Mouse (Mus musculus): ENCODE measurements around the gene Cdc14a. TPM values are rescaled to one million over a fixed set of nuclear protein-coding genes. Genes with fewer than 3 reads are reported as not detected.

Gene Cdc14a
- total RNA-seq, 2 experiments from 2014 or later: 5.2 to 7.6 TPM

GRCm38 (mm10) chr3:116414451-116414860 lies 9.4 kb downstream of the Cdc14a start:
- DNase-seq (ENCODE audit: low spot score in 2 of 2): no peak

- no peak for DNase-seq (ENCODE audit: low spot score in 2 of 2)
These were observed 10.7 kb downstream of the Cdc14a start for GRCm38 (mm10) chr3:116412954-116413724.

- no peak for DNase-seq (ENCODE audit: low spot score in 2 of 2)
These were observed 13.8 kb downstream of the Cdc14a start for GRCm38 (mm10) chr3:116410051-116410450.

GRCm38 (mm10) chr3:116409486-116409885 lies 14.3 kb downstream of the Cdc14a start:
- no peak for DNase-seq (ENCODE audit: low spot score in 2 of 2)

GRCm38 (mm10) chr3:116408856-116409255 lies 15.0 kb downstream of the Cdc14a start:
- no peak for DNase-seq (ENCODE audit: low spot score in 2 of 2)

GRCm38 (mm10) chr3:116405516-116405915 lies 18.3 kb downstream of the Cdc14a start:
- DNase-seq (ENCODE audit: low spot score in 2 of 2): no peak

GRCm38 (mm10) chr3:116401436-116401835 lies 22.4 kb downstream of the Cdc14a start:
- no peak for DNase-seq (ENCODE audit: low spot score in 2 of 2)

- peak in 1 of 2 experiments; percentile 36 for DNase-seq (ENCODE audit: low spot score in 2 of 2)
These were observed 24.3 kb downstream of the Cdc14a start for GRCm38 (mm10) chr3:116399349-116400090.

GRCm38 (mm10) chr3:116398543-116398942 lies 25.3 kb downstream of the Cdc14a start:
- DNase-seq (ENCODE audit: low spot score in 2 of 2): no peak

GRCm38 (mm10) chr3:116397976-116398375 lies 25.9 kb downstream of the Cdc14a start:
- DNase-seq (ENCODE audit: low spot score in 2 of 2): no peak

- no peak for DNase-seq (ENCODE audit: low spot score in 2 of 2)
These were observed 26.5 kb downstream of the Cdc14a start for GRCm38 (mm10) chr3:116397341-116397740.

- no peak for DNase-seq (ENCODE audit: low spot score in 2 of 2)
These were observed 27.3 kb downstream of the Cdc14a start for GRCm38 (mm10) chr3:116396571-116396970.

- no peak for DNase-seq (ENCODE audit: low spot score in 2 of 2)
These were observed 28.9 kb downstream of the Cdc14a start for GRCm38 (mm10) chr3:116394885-116395390.

GRCm38 (mm10) chr3:116391399-116391798 lies 32.4 kb downstream of the Cdc14a start:
- DNase-seq (ENCODE audit: low spot score in 2 of 2): no peak

- DNase-seq (ENCODE audit: low spot score in 2 of 2): no peak
These were observed 34.0 kb downstream of the Cdc14a start for GRCm38 (mm10) chr3:116389500-116390470.

- no peak for DNase-seq (ENCODE audit: low spot score in 2 of 2)
These were observed 35.0 kb downstream of the Cdc14a start for GRCm38 (mm10) chr3:116388808-116389207.

- no peak for DNase-seq (ENCODE audit: low spot score in 2 of 2)
These were observed 36.9 kb downstream of the Cdc14a start for GRCm38 (mm10) chr3:116386886-116387285.

- no peak for DNase-seq (ENCODE audit: low spot score in 2 of 2)
These were observed 37.5 kb downstream of the Cdc14a start for GRCm38 (mm10) chr3:116386342-116386741.

GRCm38 (mm10) chr3:116384319-116384718 lies 39.5 kb downstream of the Cdc14a start:
- DNase-seq (ENCODE audit: low spot score in 2 of 2): no peak

GRCm38 (mm10) chr3:116380319-116380718 lies 43.5 kb downstream of the Cdc14a start:
- DNase-seq (ENCODE audit: low spot score in 2 of 2): no peak

- DNase-seq (ENCODE audit: low spot score in 2 of 2): no peak
These were observed 48.4 kb downstream of the Cdc14a start for GRCm38 (mm10) chr3:116375442-116375841.

All from layer of hippocampus, postnatal 10 days (tissue).